Mouse (Mus musculus): ENCODE measurements at regions not wholly inside any gene's neighbourhood (a gene's known extent, or its start where the extent isn't known, plus 50 kb on each side); places are given as distances from the start of the nearest gene placed in this dataset.

DNA sequence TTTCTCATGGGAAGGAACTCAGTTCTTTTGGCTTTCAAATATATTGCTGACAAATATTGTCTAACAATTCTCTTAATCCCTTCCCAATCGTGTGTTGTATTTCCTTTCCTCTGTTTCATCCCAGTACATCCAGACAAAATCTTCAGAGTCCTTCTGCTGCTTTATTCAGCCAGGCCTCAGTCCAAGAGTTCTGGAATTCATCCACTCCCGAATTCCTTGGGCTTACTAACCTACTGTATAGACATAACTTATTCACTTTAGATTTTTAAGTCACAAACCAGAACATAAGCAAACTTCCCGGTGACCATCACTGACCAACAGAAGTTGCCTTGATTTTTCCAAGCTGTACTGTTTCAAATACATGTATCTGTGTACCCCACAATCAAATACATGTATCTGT lies 90.9 kb upstream of the Kitl start:
- no peak for TF ChIP-seq POLR2A (IDR thresholded peaks at IDR 0.05; ENCODE audit: borderline replicate concordance, low read depth, low read length)
- TF ChIP-seq CTCF (IDR thresholded peaks at IDR 0.05; ENCODE audit: low read depth, low read length), result no peak

Measured in bone marrow macrophage, adult 2 months (primary cell).